Mouse (Mus musculus) kidney, embryonic 15.5 days (tissue): Measurements from ENCODE around the gene Plekha8. TPM values are rescaled to one million over a fixed set of nuclear protein-coding genes. Genes with fewer than 3 reads are reported as not detected.

ENCODE experiments used
- ATAC-seq: fragments of 200-750 bp; cut with Nextera tagmentation; replicated peaks from 2 replicates; pipeline ENCODE4 v1.8.0; 2017; ENCODE audit warnings: moderate TSS enrichment; ENCODE audit not compliant: low FRiP score
- H3K27ac ChIP-seq: fragments of 300-500 bp; sonication (generic); 2 replicates; pipeline ENCODE4 v1.5.1; 2015; ENCODE audit warnings: mild to moderate bottlenecking, inconsistent platforms
- H3K27me3 ChIP-seq: fragments of 300-500 bp; sonication (generic); 2 replicates; pipeline ENCODE4 v1.6.1; 2015; ENCODE audit warnings: inconsistent platforms
- H3K36me3 ChIP-seq: fragments of 300-500 bp; sonication (generic); 2 replicates; pipeline ENCODE4 v1.6.1; 2015; ENCODE audit warnings: inconsistent platforms
- H3K4me1 ChIP-seq: fragments of 300-500 bp; sonication (generic); 2 replicates; pipeline ENCODE4 v1.6.1; 2015; ENCODE audit warnings: inconsistent platforms
- H3K4me2 ChIP-seq: fragments of 300-500 bp; sonication (generic); 2 replicates; pipeline ENCODE4 v1.6.1; 2015; ENCODE audit warnings: moderate library complexity, mild to moderate bottlenecking, inconsistent platforms
- H3K4me3 ChIP-seq: fragments of 300-500 bp; sonication (generic); replicated peaks from 2 replicates; pipeline ENCODE4 v1.5.1; 2015; ENCODE audit warnings: mild to moderate bottlenecking, inconsistent platforms
- H3K9ac ChIP-seq: fragments of 300-500 bp; sonication (generic); 2 replicates; pipeline ENCODE4 v1.6.1; 2015; ENCODE audit warnings: mild to moderate bottlenecking, inconsistent platforms
- H3K9me3 ChIP-seq: fragments of 300-500 bp; sonication (generic); replicated peaks from 2 replicates; pipeline ENCODE4 v1.6.1; 2016; ENCODE audit warnings: inconsistent platforms
- WGBS: fragments of 180-500 bp; shearing (Covaris S2); methylation state at CpG from one replicate; pipeline ENCODE4 v1.1.7; 2015; ENCODE audit warnings: mixed read lengths; 5-methylcytosine and 5-hydroxymethylcytosine counted together
- polyA plus RNA-seq: library from polyadenylated mRNA; unstranded; fragments of >200 nt; fragmentation: Nextera tagmentation; extraction: Ambion mirVana; gene quantifications from 2 replicates; pipeline ENCODE4 v1.2.1, GENCODE M21; 2015

Gene Plekha8
- polyA plus RNA-seq, 1 experiment from 2014 or later, result 9.8 TPM

GRCm38 (mm10) chr6:54588212-54588611 lies 6.7 kb upstream of the Plekha8 start:
- H3K27me3 ChIP-seq, result no peaks in the 10 kb centered on the region
- no peaks in the 10 kb centered on the region for H3K9me3 ChIP-seq
- H3K36me3 ChIP-seq, result peaks cover 7% of the 10 kb centered on the region
- no peak overlapping the region for H3K27ac ChIP-seq
- ATAC-seq, result no peak
- 62% methylated on average over 1 of the region's 1 CpGs for WGBS
- H3K9ac ChIP-seq, result no peak overlapping the region
- no peak overlapping the region for H3K4me3 ChIP-seq
- no peak overlapping the region for H3K4me2 ChIP-seq
- peaks cover 15% of the 10 kb centered on the region for H3K4me1 ChIP-seq

GRCm38 (mm10) chr6:54590691-54591090 lies 4.2 kb upstream of the Plekha8 start:
- no peak overlapping the region for H3K9ac ChIP-seq
- H3K27ac ChIP-seq, result no peak overlapping the region
- H3K27me3 ChIP-seq, result no peaks in the 10 kb centered on the region
- WGBS, result 92% methylated on average over 2 of the region's 2 CpGs
- H3K4me2 ChIP-seq, result no peak overlapping the region
- no peak overlapping the region for H3K4me3 ChIP-seq
- H3K36me3 ChIP-seq, result no peaks in the 10 kb centered on the region
- no peaks in the 10 kb centered on the region for H3K9me3 ChIP-seq
- H3K4me1 ChIP-seq, result peaks cover 31% of the 10 kb centered on the region
- no peak for ATAC-seq

- no peak overlapping the region for H3K27ac ChIP-seq
These were observed 3.1 kb upstream of the Plekha8 start for GRCm38 (mm10) chr6:54591778-54592177.

GRCm38 (mm10) chr6:54592938-54593535 lies 1.9 kb upstream of the Plekha8 start:
- peak overlapping the region; percentile 70 for H3K9ac ChIP-seq
- peaks cover 46% of the 10 kb centered on the region for H3K4me1 ChIP-seq
- 0% methylated on average over 20 of the region's 20 CpGs for WGBS
- ATAC-seq, result peak; percentile 80
- no peaks in the 10 kb centered on the region for H3K27me3 ChIP-seq
- H3K9me3 ChIP-seq, result no peaks in the 10 kb centered on the region
- H3K4me3 ChIP-seq, result peak overlapping the region; percentile 67
- H3K36me3 ChIP-seq, result no peaks in the 10 kb centered on the region
- H3K27ac ChIP-seq, result peak overlapping the region; percentile 74
- H3K4me2 ChIP-seq, result peak overlapping the region; percentile 83

More at GRCm38 (mm10) chr6:54591778-54592177, 3.1 kb upstream of the Plekha8 start:
- Histone ChIP-seq H3K4me1 (peaks cover 42% of the 10 kb centered on the region), H3K4me3 (peak overlapping the region; percentile 23), H3K4me2 (peak overlapping the region; percentile 51), H3K9ac (no peak overlapping the region), H3K9me3 (no peaks in the 10 kb centered on the region), H3K27me3 (no peaks in the 10 kb centered on the region), H3K36me3 (no peaks in the 10 kb centered on the region)
- no peak for ATAC-seq
- 35% methylated on average over 6 of the region's 6 CpGs for WGBS

- H3K27me3 ChIP-seq, result no peaks in the 10 kb centered on the region
- no peaks in the 10 kb centered on the region for H3K9me3 ChIP-seq
- peak overlapping the region; percentile 83 for H3K4me2 ChIP-seq
- no peaks in the 10 kb centered on the region for H3K36me3 ChIP-seq
- no peak for ATAC-seq
- peak overlapping the region; percentile 82 for H3K27ac ChIP-seq
- 55% methylated on average over 8 of the region's 8 CpGs for WGBS
- H3K4me3 ChIP-seq, result peak overlapping the region; percentile 67
- H3K4me1 ChIP-seq, result peaks cover 46% of the 10 kb centered on the region
- H3K9ac ChIP-seq, result no peak overlapping the region
These were observed 994 bp upstream of the Plekha8 start for GRCm38 (mm10) chr6:54593766-54594468.

GRCm38 (mm10) chr6:54595330-54595878 lies 493 bp downstream of the Plekha8 start:
- no peak; the same call in 1 of the 2 replicates for ATAC-seq
- Histone ChIP-seq H3K4me1 (peaks cover 46% of the 10 kb centered on the region), H3K4me2 (peak overlapping the region; percentile 83), H3K9me3 (no peaks in the 10 kb centered on the region), H3K27me3 (no peaks in the 10 kb centered on the region), H3K4me3 (peak overlapping the region; percentile 89), H3K36me3 (no peaks in the 10 kb centered on the region), H3K27ac (peak overlapping the region; percentile 82), H3K9ac (peak overlapping the region; percentile 82)
- under 1% methylated on average over 47 of the region's 48 CpGs for WGBS

- peaks cover 37% of the 10 kb centered on the region for H3K4me1 ChIP-seq
- H3K27ac ChIP-seq, result no peak within 1 kb of the TSS
- WGBS, result 66% methylated on average over 4 of the region's 4 CpGs
- H3K9me3 ChIP-seq, result no peaks in the 10 kb centered on the region
- no peak for ATAC-seq
- H3K4me2 ChIP-seq, result peak within 1 kb of the TSS; percentile 83
- no peaks in the 10 kb centered on the region for H3K27me3 ChIP-seq
- H3K9ac ChIP-seq, result no peak within 1 kb of the TSS
- peak within 1 kb of the TSS; percentile 89 for H3K4me3 ChIP-seq
- H3K36me3 ChIP-seq, result no peaks in the 10 kb centered on the region
These were observed 2.3 kb downstream of the Plekha8 start, which contains the start of gene Fkbp14 for GRCm38 (mm10) chr6:54597208-54597607. Gene Fkbp14, minus strand, starts transcription at chr6:54597308.

- Histone ChIP-seq H3K4me1 (peaks cover 36% of the 10 kb centered on the region), H3K36me3 (no peaks in the 10 kb centered on the region), H3K9me3 (no peaks in the 10 kb centered on the region), H3K27ac (no peak overlapping the region), H3K27me3 (no peaks in the 10 kb centered on the region), H3K9ac (no peak overlapping the region), H3K4me3 (no peak overlapping the region), H3K4me2 (no peak overlapping the region)
- ATAC-seq, result no peak
- 84% methylated on average over 3 of the region's 3 CpGs for WGBS
These were observed 2.8 kb downstream of the Plekha8 start for GRCm38 (mm10) chr6:54597711-54598110.

GRCm38 (mm10) chr6:54600681-54601347 lies 5.9 kb downstream of the Plekha8 start:
- Histone ChIP-seq H3K9me3 (no peaks in the 10 kb centered on the region), H3K27ac (peak overlapping the region; percentile 32; the same call in 1 of the 2 replicates), H3K36me3 (no peaks in the 10 kb centered on the region), H3K9ac (no peak overlapping the region), H3K27me3 (no peaks in the 10 kb centered on the region), H3K4me2 (no peak overlapping the region), H3K4me3 (no peak overlapping the region), H3K4me1 (peaks cover 23% of the 10 kb centered on the region)
- WGBS, result 62% methylated on average over 5 of the region's 5 CpGs
- no peak for ATAC-seq

GRCm38 (mm10) chr6:54602891-54603290 lies 8.0 kb downstream of the Plekha8 start:
- Histone ChIP-seq H3K27ac (no peak overlapping the region), H3K9me3 (no peaks in the 10 kb centered on the region)
- 84% methylated on average over 2 of the region's 2 CpGs for WGBS

GRCm38 (mm10) chr6:54604001-54604715 lies 9.2 kb downstream of the Plekha8 start:
- no peak overlapping the region for H3K4me3 ChIP-seq
- peaks cover 10% of the 10 kb centered on the region; the same call in 1 of the 2 replicates for H3K4me1 ChIP-seq
- H3K9ac ChIP-seq, result no peak overlapping the region
- H3K9me3 ChIP-seq, result 0 out of 2 replicates have a peak, but pooled peaks cover 3% of the 10 kb centered on the region
- no peak for ATAC-seq
- H3K4me2 ChIP-seq, result no peak overlapping the region
- H3K27ac ChIP-seq, result 0 out of 2 replicates have a peak overlapping the region, but pooled peaks have one; percentile 27
- 100% methylated on average over 1 of the region's 1 CpGs for WGBS
- no peaks in the 10 kb centered on the region for H3K36me3 ChIP-seq
- no peaks in the 10 kb centered on the region for H3K27me3 ChIP-seq

More at GRCm38 (mm10) chr6:54602891-54603290, 8.0 kb downstream of the Plekha8 start:
- Histone ChIP-seq H3K4me3 (no peak overlapping the region), H3K4me1 (peaks cover 10% of the 10 kb centered on the region; the same call in 1 of the 2 replicates), H3K4me2 (no peak overlapping the region), H3K9ac (no peak overlapping the region), H3K36me3 (no peaks in the 10 kb centered on the region), H3K27me3 (no peaks in the 10 kb centered on the region)
- no peak for ATAC-seq
